Mouse (Mus musculus): ENCODE measurements around the gene Cdh3.
"Not testable (repeated sequence)": the region's sequence is repeated elsewhere in the genome, so short reads cannot be mapped to it uniquely, and the experiment has no call there.

Gene Cdh3

GRCm38 (mm10) chr8:106571551-106572172 is 61.0 kb downstream of the Cdh3 start:
- no peak for DNase-seq (ENCODE audit: low read depth, low spot score)

GRCm38 (mm10) chr8:106572175-106572574 is 61.5 kb downstream of the Cdh3 start:
- not testable (repeated sequence) for DNase-seq (ENCODE audit: low read depth, low spot score)

DNA sequence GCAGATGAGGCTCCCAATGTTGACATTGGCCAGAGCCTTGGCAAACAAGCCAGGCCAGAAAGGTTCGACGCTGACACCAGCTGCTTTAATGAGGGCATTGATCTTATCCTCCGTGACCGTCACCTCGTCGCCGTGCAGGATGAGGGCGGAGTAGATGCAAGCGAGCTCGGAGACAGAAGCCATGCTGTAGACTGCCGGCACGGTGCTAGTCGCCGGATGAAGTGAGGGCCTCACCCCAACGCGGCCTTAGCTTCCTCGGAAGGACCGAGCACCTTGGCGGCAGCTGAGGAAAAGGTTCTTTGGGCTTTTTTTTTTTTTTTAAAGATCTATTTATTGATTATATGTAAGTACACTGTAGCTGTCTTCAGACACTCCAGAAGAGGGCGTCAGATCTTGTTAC is 62.5 kb downstream of the Cdh3 start, which contains the start of gene Gm10073:
Gene Gm10073, minus strand, starts transcription at position 294 of the 400 bp plus-strand sequence.
- DNase-seq (ENCODE audit: low read depth, low spot score), result not testable (repeated sequence)

DNA sequence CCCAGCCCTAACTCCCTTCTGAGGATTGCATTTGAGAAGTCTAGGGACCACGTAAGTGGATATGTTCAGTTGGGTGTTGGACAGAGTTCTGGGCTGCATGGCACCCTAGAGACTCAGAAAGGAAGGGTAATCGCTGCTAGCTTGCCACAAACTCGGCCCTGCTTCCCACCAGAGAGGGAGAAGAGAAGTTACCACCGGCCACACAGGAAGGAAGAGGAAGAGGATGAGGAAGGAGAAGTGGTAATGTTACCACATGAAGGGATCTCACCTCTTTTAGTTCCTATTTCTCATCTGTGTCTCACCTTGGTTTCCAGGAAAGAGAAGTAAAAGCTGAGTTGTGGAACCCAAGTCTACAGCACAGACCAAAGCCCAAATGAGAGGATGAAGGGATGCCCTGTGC is 63.6 kb downstream of the Cdh3 start:
- no peak for DNase-seq (ENCODE audit: low read depth, low spot score)

DNA sequence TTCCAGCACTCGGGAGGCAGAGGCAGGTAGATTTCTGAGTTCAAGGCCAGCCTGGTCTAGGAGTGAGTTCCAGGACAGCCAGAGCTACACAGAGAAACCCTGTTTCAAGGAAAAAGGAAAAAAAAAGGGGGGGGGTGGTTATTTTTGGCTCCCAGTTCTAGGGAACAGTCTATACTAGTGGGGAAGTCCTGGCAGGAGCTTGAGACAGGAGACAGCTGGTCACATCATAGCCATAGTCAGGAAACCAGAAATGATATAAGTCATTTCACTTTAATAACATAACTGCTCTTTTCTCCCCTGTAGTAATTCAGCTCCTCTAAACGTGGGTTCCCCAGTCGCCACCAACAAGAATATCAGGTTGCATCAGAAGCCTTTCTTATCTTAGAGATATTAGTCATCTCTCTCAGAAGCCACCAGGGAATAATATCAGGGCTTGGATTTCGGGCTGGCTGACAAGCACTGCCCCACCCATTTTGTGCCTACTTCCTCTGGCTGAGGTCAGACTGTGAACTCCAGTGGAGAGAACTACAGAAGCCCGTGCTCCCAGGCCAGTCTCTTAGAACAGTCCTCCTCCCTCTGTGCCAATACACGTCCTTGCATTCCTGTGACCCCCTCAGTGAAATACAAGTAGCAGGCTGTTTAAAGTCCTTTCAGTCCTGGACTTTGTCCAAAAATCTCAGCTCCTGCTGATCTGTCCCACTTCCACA is 66.3 kb downstream of the Cdh3 start:
- no peak for DNase-seq (ENCODE audit: low read depth, low spot score)

- DNase-seq (ENCODE audit: low read depth, low spot score), result no peak
These were observed 68.8 kb downstream of the Cdh3 start for GRCm38 (mm10) chr8:106579510-106579909.

DNA sequence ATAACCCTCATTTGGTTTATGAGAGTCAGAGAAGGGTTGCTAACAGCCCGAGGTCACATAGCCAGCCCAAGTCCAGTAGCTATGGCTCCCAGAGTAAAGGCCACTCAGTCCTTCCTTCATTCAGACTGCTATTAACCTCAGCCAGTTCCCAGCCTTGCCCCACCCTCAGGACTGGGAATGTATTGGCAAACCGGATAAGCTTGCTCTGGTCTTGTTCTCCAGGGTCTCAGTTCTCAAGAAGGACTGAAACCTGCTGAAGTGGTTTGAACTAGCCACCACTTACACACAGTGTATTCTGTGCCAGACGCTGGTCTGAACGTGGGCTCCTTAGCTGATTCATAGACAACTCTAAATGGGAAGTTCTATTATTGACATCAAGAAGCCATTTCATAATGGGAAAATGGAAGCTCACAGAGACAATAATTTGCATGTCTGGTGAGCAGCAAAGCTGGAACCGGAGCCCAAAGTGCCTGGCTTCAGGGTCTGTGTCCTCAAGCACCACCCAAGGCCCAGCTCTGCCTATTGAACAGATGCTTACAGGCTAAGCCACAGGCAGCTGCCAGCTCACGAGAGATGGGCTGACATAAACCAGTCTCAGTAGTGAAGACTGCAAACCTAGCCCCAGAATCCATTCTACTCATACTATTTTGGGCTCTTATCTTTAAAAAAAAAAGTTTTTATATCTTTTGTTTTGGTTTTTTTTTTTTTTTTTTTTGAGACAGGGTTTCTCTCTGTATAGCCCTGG is 70.8 kb downstream of the Cdh3 start:
- DNase-seq (ENCODE audit: low read depth, low spot score), result no peak

GRCm38 (mm10) chr8:106584942-106585670 is 74.4 kb downstream of the Cdh3 start:
- DNase-seq (ENCODE audit: low read depth, low spot score), result no peak

GRCm38 (mm10) chr8:106585671-106586037 is 75.0 kb downstream of the Cdh3 start:
- no peak for DNase-seq (ENCODE audit: low read depth, low spot score)

DNA sequence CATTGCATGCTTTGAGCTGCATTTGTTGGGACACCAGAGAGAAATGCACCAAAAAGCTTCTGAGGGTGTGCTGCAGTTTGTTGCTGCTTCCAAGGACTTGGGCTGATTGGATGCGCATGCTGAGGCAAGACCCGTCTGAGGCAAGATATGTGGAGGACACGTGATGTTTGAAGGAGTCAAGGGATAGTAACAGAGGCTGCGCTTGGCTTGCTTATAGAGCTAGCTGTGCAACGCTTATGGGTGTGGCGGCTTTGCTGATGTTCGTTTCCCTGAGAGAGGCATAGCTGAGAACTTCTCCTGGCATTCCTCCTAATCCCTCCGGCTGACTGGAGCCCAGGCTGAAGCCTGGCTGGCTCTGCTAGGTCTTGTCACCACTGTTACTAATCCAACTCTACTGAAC is 76.2 kb downstream of the Cdh3 start:
- no peak for DNase-seq (ENCODE audit: low read depth, low spot score)

DNA sequence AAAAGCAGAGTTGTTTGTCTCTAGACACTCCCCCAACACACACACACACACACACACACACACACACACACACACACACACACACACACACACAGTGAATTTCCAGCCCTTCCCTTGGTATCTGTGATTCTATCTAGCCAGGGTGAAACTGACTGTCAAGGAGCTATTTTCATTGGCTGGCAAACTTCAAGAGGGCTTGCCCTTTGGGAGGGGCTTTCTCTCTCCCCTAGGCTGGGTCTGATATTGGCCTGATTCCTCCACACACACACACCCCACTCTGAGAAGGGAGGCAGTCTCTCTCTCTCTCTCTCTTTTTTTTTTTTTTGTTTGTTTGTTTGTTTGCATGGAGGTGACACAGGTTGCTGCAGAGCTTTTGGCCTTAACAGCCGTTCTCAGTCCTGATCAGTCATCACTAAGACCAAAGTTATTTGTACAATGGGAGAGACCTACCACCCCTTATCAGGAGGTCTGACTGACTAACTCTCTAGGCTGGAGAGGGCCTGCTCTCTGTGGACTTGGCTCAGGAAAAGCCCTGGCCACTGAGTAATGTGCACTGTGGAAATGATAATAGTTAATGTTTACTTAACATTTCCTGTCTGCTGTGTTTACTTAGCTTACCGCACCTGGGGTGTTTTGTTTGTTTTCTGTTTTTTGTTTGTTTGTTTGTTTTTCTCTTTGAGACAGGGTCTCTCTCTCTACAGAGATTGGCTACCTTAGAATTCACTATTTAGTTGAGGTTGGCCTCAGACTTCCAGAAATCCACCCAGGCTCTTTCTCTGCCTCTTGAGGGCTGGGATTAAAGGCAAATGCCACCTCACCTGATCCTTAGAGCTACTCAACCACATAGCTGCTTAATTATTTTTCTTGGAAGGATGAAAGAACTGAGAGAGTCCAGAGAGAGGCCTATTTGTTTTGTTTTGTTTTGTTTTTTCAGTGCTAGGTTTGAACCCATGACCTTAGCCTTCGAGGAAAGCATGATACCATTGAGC is 78.0 kb downstream of the Cdh3 start:
- DNase-seq (ENCODE audit: low read depth, low spot score), result no peak

DNA sequence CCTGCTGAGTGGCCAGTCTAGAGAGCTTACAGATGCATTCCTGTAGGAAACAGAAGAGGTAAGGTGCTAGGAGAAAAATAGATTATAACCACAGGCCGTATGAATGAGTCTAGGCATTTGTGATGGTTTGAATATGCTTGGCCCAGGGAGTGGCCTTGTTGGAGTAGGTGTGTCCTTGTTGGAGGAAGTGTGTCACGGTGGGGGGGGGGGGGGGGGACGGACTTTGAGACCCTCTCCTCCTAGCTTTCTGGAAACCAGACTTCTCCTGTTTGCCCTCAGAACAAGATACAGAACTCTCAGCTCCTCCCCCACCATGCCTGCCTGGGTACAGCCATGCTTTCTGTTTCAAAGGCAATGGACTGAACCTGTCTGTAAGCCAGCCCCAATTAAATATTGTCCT is 81.8 kb downstream of the Cdh3 start:
- no peak for DNase-seq (ENCODE audit: low read depth, low spot score)

DNA sequence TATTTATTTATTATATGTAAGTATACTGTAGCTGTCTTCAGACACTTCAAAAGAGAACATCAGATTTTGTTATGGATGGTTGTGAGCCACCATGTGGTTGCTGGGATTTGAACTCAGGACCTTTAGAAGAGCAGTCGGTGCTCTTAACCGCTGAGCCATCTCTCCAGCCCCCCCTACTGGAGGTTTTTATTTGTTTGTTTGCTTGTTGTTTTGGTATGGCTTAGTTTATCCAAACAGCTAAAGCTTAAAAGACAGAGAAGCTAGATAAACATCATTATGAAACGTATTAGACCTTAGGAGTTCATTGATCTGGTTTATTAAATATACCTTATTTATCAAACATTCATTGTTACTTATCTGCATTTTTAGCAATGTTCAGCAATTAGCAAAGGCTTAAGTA is 84.9 kb downstream of the Cdh3 start:
- DNase-seq (ENCODE audit: low read depth, low spot score), result not testable (repeated sequence)

DNA sequence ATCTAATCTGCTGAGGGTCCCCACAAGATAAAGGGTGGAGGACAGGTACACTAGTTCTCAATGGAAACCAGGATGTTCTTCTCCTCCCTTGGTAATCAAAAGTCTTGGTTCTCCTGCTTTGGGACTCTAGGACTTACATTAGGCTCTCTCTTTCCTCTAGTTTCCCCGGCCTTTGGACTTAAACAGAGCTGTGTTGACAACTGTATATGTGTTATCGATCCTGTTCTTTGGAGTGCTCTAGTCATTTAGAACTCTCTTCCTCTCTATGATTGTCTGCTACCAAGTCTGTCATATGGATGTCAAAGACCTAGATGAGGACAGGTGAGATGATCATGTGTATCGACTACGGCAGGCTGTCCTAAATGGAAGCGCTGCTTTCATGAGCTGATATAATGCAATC is 86.4 kb downstream of the Cdh3 start:
- no peak for DNase-seq (ENCODE audit: low read depth, low spot score)

- no peak for DNase-seq (ENCODE audit: low read depth, low spot score)
These were observed 88.7 kb downstream of the Cdh3 start for GRCm38 (mm10) chr8:106599265-106599979.

DNA sequence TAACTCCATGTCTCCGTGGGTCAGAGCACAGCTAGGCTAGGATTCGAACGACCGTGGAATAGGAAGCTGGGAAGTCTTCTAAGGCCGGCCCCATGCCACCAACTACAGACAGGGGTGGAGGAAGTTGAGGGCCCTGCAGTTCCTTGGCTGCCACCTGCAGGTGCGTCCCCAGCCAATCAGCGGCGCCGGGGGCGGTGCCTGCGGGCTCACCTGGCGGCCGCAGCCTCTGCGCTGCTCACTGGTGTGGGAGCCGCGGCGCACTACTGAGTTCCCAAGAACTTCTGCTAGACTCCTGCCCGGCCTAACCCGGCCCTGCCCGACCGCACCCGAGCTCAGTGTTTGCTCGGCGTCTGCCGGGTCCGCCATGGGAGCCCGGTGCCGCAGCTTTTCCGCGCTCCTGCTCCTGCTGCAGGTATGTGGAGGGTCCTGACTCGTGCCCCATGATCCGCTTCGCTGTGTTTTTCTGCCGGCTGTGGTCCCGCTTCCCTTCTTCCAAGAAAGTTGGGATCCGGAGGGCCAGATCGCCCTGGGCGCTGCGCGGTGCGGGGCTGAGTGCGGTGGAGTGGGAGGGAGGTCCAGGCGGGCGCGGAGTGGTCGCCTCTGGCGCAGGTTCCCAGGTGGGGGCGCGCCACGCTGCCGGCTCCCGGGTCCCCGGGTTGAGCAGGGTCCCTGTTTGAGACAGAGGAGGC is 92.6 kb downstream of the Cdh3 start, which contains the start of gene Cdh1:
Gene Cdh1, plus strand, starts transcription at position 221 of the 689 bp plus-strand sequence.
- no peak for DNase-seq (ENCODE audit: low read depth, low spot score)

GRCm38 (mm10) chr8:106603933-106604332 is 93.2 kb downstream of the Cdh3 start:
- DNase-seq (ENCODE audit: low read depth, low spot score), result no peak

DNA sequence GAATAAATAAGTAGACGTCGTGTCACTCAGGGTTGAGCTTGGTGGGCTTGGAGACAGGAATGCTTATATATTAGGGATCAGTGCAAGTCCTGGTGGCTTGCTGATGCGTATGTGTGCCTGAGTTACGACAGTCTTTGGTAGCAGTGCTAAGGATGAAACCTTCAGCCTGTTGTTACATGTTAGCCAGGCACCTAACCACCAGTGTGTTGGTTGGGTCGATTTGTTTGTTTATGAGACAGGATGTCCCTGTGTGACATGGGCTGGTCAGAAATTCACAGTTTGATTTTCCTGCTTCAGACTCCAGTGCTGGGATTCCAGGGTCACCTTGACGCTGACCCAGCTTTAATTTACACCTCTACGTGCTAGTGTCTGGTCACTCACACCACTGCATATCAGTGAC is 95.0 kb downstream of the Cdh3 start:
- no peak for DNase-seq (ENCODE audit: low read depth, low spot score)

- DNase-seq (ENCODE audit: low read depth, low spot score), result no peak
These were observed 95.4 kb downstream of the Cdh3 start for GRCm38 (mm10) chr8:106606121-106606520.
